Mouse (Mus musculus) adrenal gland (tissue): ENCODE results near the gene Ttc7b.

ENCODE experiments used
- intact Hi-C: fragments of 180-260 bp; cut with DNase I; formaldehyde crosslinking; loops from one replicate; pipeline ENCODE4 v1.15.1; 2025
- long read RNA-seq, 2 experiments: library from polyadenylated mRNA; unstranded; transcript quantifications; one replicate each; pipeline ENCODE4 v2.0.0; 2020; ENCODE audit warnings: borderline replicate concordance in 1 of 2; ENCODE audit not compliant: insufficient replicate concordance in 1 of 2

The Ttc7b gene
- long read RNA-seq, experiment 1, partial matches to known transcripts, result 6 of 8 reads
- long read RNA-seq, experiment 1, other reads (novel, unspliced or antisense), result 1 of 8 reads
- long read RNA-seq, experiment 2, partial matches to known transcripts, result 2 of 5 reads
- long read RNA-seq, experiment 2, other reads (novel, unspliced or antisense), result 3 of 5 reads

DNA sequence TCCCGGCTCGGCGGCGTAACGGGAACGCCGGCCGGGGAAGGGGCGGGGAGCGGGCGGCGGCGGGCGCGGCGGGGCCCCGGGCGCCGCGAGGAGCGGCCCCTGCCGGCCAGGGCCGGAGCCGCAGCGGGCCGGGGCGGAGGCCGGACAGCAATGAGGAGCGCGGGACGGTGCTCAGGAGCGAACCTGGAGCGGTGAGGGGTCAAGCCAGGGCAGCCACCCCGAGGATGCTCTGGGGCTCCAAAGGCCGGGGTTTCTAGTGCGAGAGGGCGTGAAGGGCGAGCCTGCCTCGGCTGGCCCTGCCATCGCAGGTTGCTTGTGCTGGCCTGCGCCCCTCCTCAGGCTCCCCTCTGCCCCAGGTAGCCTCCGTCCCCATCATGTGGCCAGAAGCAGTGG lies at the start of gene Ttc7b:
TSS of gene Ttc7b (minus strand) at position 33 of the 393 bp plus-strand sequence.
- intact Hi-C loops, result no loop called here

DNA sequence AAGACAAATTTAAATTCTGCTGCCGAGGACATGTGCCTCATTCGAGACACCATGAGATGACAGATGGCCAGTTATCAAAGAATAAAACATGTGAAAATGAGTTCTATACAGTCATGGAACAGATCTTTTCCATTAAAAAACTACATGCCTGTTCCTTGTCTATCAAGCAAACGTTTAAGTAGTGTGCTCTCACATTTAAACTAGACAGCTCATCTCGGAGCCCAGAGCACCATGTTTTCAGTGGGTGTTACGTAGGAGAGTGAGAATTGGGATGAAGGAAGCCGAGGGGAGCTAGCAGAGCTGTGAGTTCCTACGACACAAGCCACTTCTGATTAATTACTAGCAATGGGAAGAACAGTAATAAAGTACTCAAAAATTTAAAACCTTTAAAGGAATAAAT lies 48.2 kb upstream of the Ttc7b start:
- intact Hi-C loops, result no loop called here

DNA sequence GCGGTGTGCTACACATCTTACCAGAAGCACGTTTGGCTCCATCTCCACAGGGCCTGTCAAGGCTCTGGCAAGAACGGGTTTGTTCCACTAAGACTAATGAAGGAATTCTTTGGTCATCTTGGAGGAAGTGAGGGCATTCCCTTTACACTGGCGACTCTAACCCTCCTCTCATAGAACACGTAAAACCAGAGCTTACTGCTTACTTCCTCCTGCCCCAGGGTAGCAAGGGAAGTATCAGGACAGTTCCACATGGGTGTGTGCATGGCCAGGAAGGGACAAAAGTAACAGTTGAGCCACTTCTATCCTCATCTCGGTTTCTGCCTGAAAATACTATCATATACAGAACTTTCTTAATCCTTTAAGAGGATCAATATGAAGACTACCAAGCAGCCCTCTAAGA lies 47.5 kb upstream of the Ttc7b start:
- intact Hi-C loops, result no loop called here

DNA sequence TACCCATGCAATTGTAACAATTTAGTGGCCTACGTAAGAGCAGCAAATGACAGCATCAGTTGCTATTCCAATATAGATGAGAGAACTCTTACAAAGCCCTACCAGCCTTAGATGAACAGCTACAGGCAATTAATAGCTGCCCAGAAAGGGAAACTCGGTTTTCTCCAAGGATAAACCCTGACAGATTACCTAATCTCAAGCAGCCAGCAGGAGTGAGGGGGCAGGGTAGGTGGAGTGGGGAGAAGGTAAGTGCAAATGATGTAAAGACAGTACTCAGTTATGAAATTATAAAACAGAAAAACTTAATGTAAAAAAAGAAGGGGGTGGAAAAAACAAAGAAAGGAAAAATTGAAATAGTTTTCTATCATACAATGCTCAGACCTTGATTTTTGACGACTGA lies 47.0 kb upstream of the Ttc7b start:
- intact Hi-C loops, result no loop called here

DNA sequence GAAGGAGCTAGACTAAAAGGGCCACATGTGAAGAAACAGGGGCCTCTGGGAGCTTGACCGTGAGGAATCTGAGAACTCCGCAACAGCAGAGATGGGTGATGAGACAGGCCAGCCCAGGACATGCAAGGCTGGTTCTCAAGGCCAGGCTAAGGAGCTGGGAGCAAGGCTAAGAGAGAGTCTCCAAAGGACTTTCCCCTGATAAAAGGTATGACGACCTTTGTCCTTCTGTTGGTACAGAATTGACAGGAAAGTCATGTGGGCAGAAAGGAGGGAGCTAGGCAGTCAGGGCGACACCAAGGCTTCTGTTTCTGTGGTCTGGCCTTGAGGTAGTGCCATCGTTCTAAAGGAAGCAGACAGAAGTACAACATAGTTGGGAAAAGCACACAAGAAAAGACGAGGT lies 33.0 kb upstream of the Ttc7b start:
- intact Hi-C loops, result no loop called here

DNA sequence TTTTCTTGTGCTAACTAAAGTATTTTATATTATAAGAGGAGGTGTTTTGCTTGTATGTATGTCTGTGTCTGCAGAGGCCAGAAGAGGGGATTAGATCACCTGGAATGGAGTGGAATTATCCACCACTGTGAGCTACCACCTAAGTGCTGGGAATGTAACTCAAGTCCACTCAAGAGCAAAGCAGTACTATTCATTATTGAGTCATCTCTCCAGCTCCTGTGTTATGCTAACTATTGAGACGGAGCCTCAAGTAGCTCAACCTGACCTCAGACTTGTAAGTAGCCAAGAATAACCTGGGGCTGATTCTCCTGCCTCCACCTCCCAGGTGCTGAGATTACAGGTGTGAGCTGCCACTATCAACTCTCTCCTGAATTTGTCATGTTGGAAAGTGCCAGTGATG lies 31.3 kb upstream of the Ttc7b start:
- intact Hi-C loops, result no loop called here

DNA sequence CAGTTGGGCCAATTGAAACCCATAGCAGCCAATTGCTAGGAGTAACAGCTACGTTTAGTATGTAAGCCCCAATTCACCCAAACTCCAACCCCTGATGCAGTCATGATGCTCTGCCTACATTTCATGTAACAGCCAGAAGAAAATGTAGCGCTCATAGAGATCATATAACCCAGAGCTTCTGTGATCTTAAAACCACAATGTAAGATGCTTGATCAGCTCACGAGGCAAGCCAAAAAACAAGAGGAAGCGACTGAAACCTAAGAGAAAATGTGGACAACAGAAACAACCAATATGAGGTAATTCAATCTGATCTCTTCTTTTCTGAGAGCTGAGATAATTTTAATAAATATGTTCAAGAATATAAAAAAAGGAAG lies 23.6 kb upstream of the Ttc7b start:
- intact Hi-C loops, result no loop called here

DNA sequence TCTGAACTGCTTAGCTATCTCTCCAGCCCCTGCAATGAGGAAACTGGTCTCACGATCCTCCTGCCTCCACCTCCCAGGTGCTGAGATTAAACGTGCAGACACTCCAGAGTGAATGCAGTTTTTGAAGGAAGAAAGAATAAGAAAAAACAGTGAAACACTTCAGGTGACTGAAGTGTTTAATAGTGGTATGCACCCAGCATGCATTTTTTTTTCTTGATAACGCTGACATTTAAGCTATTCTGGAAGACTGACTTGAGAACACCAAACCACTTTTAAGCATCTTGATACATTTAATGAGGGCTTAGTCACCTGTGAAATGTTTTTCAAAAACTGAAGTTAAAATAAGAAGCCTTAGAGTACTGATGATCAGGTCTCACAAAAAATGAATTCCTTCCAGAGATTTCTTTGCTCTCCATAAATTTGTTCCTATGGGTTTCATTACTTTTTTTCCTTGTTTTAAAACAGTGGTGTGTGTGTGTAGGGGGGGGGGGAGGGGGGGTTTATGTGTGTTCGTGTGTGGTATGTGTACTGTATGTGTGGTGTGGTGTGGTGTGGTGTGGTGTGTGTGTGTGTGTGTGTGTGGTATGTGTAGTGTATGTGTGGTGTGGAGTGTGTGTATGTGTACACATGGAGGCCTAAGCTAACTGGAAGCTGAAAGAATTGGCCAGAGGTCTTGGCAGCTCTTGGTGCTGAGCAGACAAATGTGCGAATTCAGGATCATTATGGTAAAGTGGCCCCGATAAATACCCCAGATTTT lies 23.0 kb upstream of the Ttc7b start:
- intact Hi-C loops, result no loop called here

DNA sequence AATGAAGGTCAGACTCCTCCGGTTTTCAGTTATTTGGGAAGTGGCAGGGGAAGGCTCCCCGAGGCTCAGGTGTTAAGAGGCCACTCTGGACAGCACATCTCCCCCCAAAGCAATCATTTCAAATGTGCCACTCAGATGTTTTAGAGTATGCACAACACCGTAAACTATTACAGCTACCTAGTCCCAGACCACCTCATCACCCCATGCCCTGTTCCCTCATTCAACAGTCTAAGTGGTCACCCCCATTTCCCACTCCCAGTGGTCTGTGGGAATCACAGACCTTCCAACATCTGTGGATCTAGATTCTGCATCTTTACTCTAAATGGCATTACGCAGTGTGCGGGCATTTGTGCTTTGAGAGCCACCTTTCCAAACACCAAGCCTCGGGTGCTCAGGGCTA lies 21.9 kb upstream of the Ttc7b start:
- intact Hi-C loops, result no loop called here

DNA sequence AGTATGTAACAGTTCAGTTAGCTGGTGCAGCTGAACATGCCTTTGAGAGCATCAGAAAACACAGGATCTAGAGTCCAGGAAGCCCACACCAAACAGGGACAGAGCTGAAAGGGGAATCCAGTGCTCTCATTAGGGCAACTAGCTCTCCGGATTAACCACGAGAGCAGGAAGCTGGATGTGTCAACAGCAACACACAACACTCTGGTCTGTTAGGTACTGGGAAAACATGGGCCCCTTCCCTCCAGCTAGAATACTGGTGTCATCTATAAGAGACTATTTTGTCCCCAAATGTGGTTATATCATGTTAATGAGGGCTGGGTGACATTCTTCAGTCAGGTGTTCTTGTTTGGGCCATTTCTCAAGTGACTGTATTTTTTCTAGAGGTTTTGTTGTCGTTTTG lies 21.4 kb upstream of the Ttc7b start:
- intact Hi-C loops, result no loop called here

DNA sequence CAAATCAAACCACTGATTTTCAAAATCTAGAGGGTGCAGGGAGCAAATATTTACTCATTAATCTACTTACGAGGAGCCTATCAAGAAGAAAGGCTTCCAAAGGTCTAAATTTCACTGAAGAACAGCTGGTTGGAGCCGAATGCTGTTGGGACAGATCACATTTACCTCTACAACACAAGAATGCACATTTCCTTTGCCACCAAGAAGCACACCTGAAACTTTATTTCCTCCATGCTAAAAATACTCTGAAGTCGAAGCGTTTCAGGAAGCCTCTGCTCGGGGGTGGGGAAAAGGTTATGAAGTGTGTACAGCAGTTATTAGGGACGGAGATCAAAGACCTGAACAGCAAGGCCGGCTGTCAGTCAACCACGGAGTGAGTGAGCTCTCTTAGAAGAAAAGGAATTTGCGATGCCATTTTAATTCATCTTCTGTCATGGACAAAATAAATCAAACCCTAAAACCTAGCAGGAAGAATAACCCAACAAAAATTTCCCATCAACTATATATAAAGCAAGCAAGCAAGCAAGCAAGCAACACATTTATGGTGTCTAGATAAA lies 18.6 kb upstream of the Ttc7b start:
- intact Hi-C loops, result no loop called here

DNA sequence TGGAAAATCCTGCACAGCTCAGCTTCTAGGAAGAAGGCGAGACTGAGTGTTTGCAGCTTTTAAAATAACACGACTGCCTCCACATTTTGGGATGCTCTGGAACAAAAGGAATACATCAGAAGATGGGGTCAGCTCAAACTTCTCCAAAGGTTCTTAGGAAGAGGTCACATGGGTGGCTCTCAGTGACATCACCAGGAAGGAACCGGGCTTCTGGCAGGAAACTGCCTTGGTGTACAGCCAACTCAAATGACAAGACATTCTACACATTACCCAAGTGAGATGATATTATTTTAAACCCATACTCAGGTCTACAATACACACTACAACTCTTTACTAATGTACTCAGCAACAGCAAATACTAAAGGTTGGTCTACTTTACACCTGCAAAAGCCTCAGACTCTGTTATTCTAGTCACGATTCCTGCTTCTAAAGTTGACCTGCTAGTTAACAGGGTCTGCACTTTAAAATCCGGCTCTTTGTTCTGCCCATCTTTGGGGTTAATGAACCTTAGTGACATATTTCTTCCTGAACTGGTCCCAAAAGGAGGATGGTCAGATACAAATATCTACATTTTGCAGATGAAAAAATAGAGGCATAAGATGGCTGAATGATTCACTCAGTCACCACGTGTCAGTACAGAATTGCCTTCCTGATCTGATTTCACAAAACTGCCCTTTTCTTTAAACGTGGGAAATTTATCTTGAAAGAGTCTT lies 18.0 kb upstream of the Ttc7b start:
- intact Hi-C loops, result no loop called here

DNA sequence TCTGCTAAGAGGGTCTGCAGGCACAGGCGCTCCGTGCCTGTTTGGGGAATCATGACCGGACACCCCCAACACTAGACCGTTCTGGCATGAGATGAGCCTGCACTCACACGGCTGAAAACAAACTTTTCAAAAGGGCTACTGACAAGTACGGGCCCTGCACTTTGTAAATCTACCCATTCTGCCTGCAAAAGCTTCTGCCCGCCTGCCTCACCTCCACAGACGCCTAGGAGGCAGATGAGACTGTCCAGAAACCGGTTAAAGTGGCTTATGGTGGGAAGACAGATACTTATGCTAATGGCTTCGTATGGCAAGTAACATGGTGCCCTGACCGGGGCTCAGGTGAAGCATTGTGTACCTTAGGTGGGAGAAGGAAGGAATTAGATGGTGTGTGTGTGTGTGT lies 16.5 kb upstream of the Ttc7b start:
- intact Hi-C loops, result no loop called here

DNA sequence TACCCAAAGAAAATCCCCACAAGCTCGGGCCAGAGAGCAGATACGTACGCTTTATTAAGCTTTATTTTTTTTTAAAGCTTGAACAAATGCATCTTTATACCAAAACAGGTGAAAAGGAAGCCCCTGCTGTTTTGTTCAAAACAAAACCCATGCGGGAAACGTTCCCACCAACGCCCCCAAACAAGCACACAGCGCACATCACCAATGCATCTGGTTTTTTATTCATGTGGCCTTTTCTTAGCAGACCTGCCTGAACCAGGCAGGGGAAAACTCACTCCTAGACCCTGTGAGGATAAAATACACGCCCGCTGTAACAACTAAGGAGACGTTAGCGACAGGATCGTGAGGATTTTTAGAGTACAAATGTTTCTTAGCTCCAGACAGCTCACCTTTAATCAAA lies 14.4 kb upstream of the Ttc7b start:
- intact Hi-C loops, result no loop called here

DNA sequence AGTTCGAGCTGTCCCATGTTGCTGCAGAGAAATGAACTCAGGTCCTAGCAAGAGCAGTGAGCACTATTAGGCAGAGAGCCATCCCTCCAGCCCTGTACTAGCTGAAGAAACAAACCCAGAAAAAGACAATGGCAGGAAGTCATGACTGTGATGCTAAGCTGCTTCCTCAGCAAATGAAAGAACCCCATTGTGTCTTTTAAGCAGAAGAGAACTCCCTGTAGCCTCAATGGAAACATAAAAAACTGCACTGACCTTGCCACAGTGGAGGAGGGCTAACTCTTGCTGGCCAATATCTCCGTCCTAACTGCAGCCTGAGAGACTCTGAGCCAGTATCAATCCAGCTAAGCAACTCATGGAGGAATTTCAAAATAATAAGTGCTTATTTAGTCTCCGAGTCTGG lies 13.4 kb upstream of the Ttc7b start:
- intact Hi-C loops, result loop anchor here (5.0 kb wide), 1 partner anchor 38 kb away; no protein-coding TSS in a partner anchor

DNA sequence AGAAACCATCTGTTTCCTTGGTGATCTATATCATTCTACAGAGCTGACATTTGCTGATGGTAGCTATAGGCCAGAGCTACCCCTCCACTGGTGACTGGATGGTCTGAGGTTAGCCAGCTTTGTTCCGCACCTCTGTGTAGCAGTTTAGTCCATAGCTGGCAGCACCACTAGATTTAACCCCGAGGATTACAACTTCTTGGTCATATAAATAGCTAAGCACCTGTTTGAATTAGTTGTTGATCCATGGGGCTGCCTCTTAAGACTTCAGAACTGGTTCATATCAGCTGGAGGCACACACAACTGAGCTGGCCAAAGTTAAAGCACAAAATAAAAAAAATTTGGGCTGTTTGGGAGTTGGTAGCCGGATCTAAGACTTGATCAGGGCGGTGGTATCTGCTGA lies 12.6 kb upstream of the Ttc7b start:
- intact Hi-C loops, result loop anchor here (5.0 kb wide), 1 partner anchor 39 kb away; no protein-coding TSS in a partner anchor

DNA sequence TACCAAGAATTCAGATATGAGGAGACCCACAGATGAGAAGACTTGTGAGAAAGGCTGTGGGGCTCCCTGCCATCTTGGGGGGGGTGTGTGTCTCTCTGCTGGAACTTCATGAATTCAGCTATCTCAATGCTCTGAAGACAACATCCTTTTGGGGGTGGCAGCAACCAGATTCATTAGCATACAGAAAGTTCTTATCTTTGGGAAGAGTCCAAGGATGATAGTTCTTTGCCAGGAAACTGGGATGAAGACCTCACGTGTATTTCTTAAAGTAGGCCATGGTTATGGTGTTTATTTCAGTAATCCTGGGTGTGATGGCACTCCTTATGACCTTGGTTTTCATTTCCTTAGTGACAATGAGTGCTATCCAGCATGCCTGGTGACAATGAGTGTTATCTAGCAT lies 11.1 kb upstream of the Ttc7b start:
- intact Hi-C loops, result loop anchor here (5.0 kb wide), 1 partner anchor 41 kb away; no protein-coding TSS in a partner anchor

DNA sequence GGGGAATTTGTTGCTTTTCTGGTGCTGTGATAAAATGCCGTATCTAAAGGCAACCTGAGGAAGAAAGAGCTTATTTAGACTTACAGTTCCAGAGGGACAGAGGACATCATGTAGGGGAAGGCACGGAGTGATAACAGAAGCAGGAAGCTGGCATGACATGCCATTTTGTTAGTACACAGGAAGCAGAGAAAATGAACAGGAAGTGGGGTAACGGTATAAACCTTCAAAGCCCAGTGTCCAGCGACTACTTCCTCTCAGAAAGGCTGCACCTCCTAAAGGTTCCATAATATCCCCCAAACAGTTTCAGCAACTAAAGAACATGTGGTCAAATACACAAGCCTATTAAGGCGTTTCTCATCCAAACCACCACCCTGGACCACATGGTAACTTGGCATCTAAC lies 10.2 kb upstream of the Ttc7b start:
- intact Hi-C loops, result loop anchor here (5.0 kb wide), 1 partner anchor 41 kb away; no protein-coding TSS in a partner anchor

DNA sequence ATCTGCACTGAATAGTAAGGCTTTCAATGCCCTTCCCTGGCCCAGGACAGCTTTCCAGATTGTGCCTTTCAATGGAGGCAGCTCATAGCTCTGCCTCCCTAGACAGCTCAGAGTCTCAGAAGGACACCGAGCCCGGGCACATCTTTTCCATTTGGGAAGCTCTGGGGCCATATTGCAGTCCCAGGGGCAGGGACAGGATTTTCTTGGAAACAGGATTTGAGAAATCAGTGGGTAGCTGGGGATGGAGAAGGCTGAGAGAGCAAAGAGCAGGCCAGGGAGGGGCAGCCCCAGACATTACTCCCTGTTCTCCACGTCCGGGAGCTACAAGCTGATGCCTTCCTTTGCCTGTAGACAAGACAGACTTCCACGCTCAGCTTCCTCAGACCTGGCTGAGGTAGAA lies 9.0 kb upstream of the Ttc7b start:
- intact Hi-C loops, result loop anchor here (5.0 kb wide), 1 partner anchor 43 kb away; no protein-coding TSS in a partner anchor

DNA sequence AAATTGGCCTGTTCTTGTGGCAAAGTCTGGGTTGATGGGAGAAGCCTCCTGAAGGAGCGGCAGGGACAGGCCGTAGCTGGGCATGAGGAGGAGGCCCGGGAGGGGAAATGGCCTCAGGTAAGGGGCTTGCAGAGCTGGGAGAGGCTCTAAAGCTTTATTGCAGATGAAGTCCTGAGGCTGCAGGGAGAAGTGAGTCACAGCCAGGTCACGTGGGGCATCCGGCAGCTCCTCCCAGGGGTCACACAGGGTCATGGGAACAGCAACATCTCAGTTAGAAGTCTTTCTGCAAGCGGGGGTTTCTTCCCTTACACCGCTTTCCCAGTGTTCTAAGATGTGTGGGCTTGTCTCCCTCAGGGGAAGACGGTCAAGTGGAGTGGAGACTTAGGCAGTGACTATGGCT lies 8.5 kb upstream of the Ttc7b start:
- intact Hi-C loops, result no loop called here

DNA sequence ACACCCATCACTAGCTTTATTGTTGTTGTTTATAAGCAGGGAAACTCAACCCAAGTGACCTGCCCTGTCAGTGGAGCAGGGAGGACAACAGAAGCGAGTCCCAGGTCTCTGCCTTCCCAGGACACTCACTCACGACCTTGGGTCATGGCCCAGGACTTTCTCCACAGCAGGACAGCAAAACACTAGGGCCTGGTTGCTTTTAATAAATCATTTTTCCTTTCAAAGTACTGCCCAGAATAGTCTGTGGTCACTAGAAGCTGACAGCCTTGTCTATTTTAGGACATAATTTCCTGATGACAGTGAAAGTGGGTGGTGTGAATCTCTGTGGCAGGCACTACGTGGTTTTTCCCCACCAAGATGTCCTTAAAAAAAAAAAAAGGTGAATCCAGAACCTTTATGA lies 7.6 kb upstream of the Ttc7b start:
- intact Hi-C loops, result no loop called here

DNA sequence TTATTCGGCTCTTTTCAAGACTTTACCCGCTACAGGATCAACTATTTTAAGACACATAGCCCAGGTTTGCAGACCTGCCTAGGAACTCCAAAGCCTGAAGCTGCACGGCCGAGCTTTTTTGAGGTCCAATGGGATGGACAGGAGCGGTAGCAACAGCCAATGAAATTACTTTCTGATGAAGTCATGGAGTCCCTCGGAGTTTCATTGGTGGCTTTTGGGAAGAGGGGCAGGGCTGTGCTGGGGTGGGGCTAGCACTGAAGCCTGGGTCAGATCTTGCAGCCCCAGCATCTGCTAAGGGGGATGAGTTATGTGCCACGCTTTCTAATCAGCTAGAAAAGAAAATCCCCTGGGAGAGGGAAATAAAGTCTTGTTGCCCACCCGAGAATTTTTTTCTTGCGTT lies 7.1 kb upstream of the Ttc7b start:
- intact Hi-C loops, result no loop called here
